Mouse (Mus musculus) limb, embryonic 10.5 days (tissue): ENCODE measurements around the gene Zbtb3. TPM values are rescaled to one million over a fixed set of nuclear protein-coding genes. Genes with fewer than 3 reads are reported as not detected.

Source experiments
- DNase-seq: peaks from one replicate; pipeline ENCODE4 v3.0.0-alpha.2; 2017; ENCODE audit warnings: low spot score
- H3K27ac ChIP-seq: fragments of 300-500 bp; sonication (generic); 2 replicates; pipeline ENCODE4 v1.5.1; 2016; ENCODE audit warnings: mild to moderate bottlenecking
- H3K27me3 ChIP-seq: fragments of 300-500 bp; sonication (generic); 2 replicates; pipeline ENCODE4 v1.6.1; 2016; ENCODE audit warnings: low read depth, mild to moderate bottlenecking; ENCODE audit not compliant: poor library complexity, severe bottlenecking
- H3K36me3 ChIP-seq: fragments of 300-500 bp; sonication (generic); 2 replicates; pipeline ENCODE4 v1.6.1; 2016; ENCODE audit warnings: mild to moderate bottlenecking, moderate library complexity
- H3K4me1 ChIP-seq: fragments of 300-500 bp; sonication (generic); 2 replicates; pipeline ENCODE4 v1.6.1; 2016
- H3K4me3 ChIP-seq: fragments of 300-500 bp; sonication (generic); 2 replicates; pipeline ENCODE4 v1.5.1; 2016; ENCODE audit warnings: mild to moderate bottlenecking, moderate library complexity
- H3K9me3 ChIP-seq: fragments of 300-500 bp; sonication (generic); replicated peaks from 2 replicates; pipeline ENCODE4 v1.6.1; 2016; ENCODE audit warnings: mild to moderate bottlenecking
- WGBS: fragments of 180-500 bp; shearing (Covaris S2); methylation state at CpG from one replicate; pipeline ENCODE4 v1.1.7; 2016; 5-methylcytosine and 5-hydroxymethylcytosine counted together
- polyA plus RNA-seq: library from polyadenylated mRNA; unstranded; fragments of >200 nt; fragmentation: Nextera tagmentation; extraction: Ambion mirVana; gene quantifications from 2 replicates; pipeline ENCODE4 v1.2.1, GENCODE M21; 2016

Gene Zbtb3
- polyA plus RNA-seq, 1 experiment from 2014 or later: 6.1 TPM

GRCm38 (mm10) chr19:8774951-8775421 is 27.4 kb upstream of the Zbtb3 start:
- DNase-seq: peak; percentile 71
- peaks cover 67% of the 10 kb centered on the region for H3K36me3 ChIP-seq
- H3K4me1 ChIP-seq: peaks cover 24% of the 10 kb centered on the region
- peak overlapping the region; percentile 86 for H3K4me3 ChIP-seq
- 6% methylated on average over 20 of the region's 20 CpGs for WGBS
- H3K9me3 ChIP-seq: no peaks in the 10 kb centered on the region
- no peaks in the 10 kb centered on the region for H3K27me3 ChIP-seq
- H3K27ac ChIP-seq: peak overlapping the region; percentile 99

- Histone ChIP-seq H3K27me3 (no peaks in the 10 kb centered on the region), H3K4me1 (peaks cover 19% of the 10 kb centered on the region), H3K27ac (peak within 1 kb of the TSS; percentile 92), H3K9me3 (no peaks in the 10 kb centered on the region), H3K36me3 (peaks cover 41% of the 10 kb centered on the region), H3K4me3 (peak within 1 kb of the TSS; percentile 79)
- peak; percentile 90 for DNase-seq
- WGBS: under 1% methylated on average over 32 of the region's 32 CpGs
Measured at GRCm38 (mm10) chr19:8786008-8786781, 16.2 kb upstream of the Zbtb3 start, which contains the start of gene Taf6l. Gene Taf6l, minus strand, starts transcription at chr19:8786417.

GRCm38 (mm10) chr19:8788521-8788920 is 13.8 kb upstream of the Zbtb3 start:
- Histone ChIP-seq H3K4me3 (no peak overlapping the region), H3K9me3 (no peaks in the 10 kb centered on the region), H3K27me3 (no peaks in the 10 kb centered on the region), H3K4me1 (peaks cover 19% of the 10 kb centered on the region), H3K27ac (no peak overlapping the region), H3K36me3 (peaks cover 38% of the 10 kb centered on the region)
- WGBS: 28% methylated on average over 3 of the region's 3 CpGs
- no peak for DNase-seq

GRCm38 (mm10) chr19:8789171-8789570 is 13.2 kb upstream of the Zbtb3 start:
- no peaks in the 10 kb centered on the region for H3K9me3 ChIP-seq
- H3K4me3 ChIP-seq: no peak overlapping the region
- WGBS: 69% methylated on average over 1 of the region's 1 CpGs
- H3K27me3 ChIP-seq: no peaks in the 10 kb centered on the region
- no peak overlapping the region for H3K27ac ChIP-seq
- DNase-seq: no peak
- peaks cover 19% of the 10 kb centered on the region for H3K4me1 ChIP-seq
- H3K36me3 ChIP-seq: peaks cover 38% of the 10 kb centered on the region

GRCm38 (mm10) chr19:8790171-8790570 is 12.2 kb upstream of the Zbtb3 start:
- 84% methylated on average over 7 of the region's 7 CpGs for WGBS
- Histone ChIP-seq H3K4me1 (peaks cover 15% of the 10 kb centered on the region), H3K9me3 (no peaks in the 10 kb centered on the region)

GRCm38 (mm10) chr19:8798264-8798946 is 4.0 kb upstream of the Zbtb3 start, which contains the start of gene Polr2g:
Gene Polr2g, minus strand, starts transcription at chr19:8798577.
- H3K4me1 ChIP-seq: peaks cover 22% of the 10 kb centered on the region
- H3K36me3 ChIP-seq: peaks cover 37% of the 10 kb centered on the region
- 3% methylated on average over 25 of the region's 25 CpGs for WGBS
- no peaks in the 10 kb centered on the region for H3K9me3 ChIP-seq
- no peaks in the 10 kb centered on the region for H3K27me3 ChIP-seq
- peak within 1 kb of the TSS; percentile 87 for H3K27ac ChIP-seq
- peak; percentile 85 for DNase-seq
- peak within 1 kb of the TSS; percentile 85 for H3K4me3 ChIP-seq

More at GRCm38 (mm10) chr19:8790171-8790570, 12.2 kb upstream of the Zbtb3 start:
- H3K27ac ChIP-seq: no peak overlapping the region
- peaks cover 47% of the 10 kb centered on the region for H3K36me3 ChIP-seq
- no peak overlapping the region for H3K4me3 ChIP-seq
- H3K27me3 ChIP-seq: no peaks in the 10 kb centered on the region
- no peak for DNase-seq

GRCm38 (mm10) chr19:8798947-8799315 is 3.4 kb upstream of the Zbtb3 start:
- peak overlapping the region; percentile 85 for H3K4me3 ChIP-seq
- H3K27me3 ChIP-seq: no peaks in the 10 kb centered on the region
- peaks cover 37% of the 10 kb centered on the region for H3K36me3 ChIP-seq
- no peak for DNase-seq
- no peaks in the 10 kb centered on the region for H3K9me3 ChIP-seq
- H3K27ac ChIP-seq: no peak overlapping the region
- H3K4me1 ChIP-seq: peaks cover 23% of the 10 kb centered on the region

GRCm38 (mm10) chr19:8803204-8803780 is 937 bp downstream of the Zbtb3 start:
- no peak for DNase-seq
- Histone ChIP-seq H3K27me3 (no peaks in the 10 kb centered on the region), H3K4me3 (peak overlapping the region; percentile 65; the same call in 1 of the 2 replicates), H3K36me3 (peaks cover 55% of the 10 kb centered on the region), H3K27ac (peak overlapping the region; percentile 85; the same call in 1 of the 2 replicates), H3K4me1 (peaks cover 14% of the 10 kb centered on the region), H3K9me3 (no peaks in the 10 kb centered on the region)
- WGBS: 94% methylated on average over 9 of the region's 9 CpGs

- Histone ChIP-seq H3K36me3 (peaks cover 62% of the 10 kb centered on the region), H3K27ac (no peak overlapping the region), H3K4me3 (no peak overlapping the region; the same call in 1 of the 2 replicates), H3K9me3 (no peaks in the 10 kb centered on the region), H3K27me3 (no peaks in the 10 kb centered on the region), H3K4me1 (peaks cover 14% of the 10 kb centered on the region)
- no peak for DNase-seq
- 90% methylated on average over 11 of the region's 11 CpGs for WGBS
Measured at GRCm38 (mm10) chr19:8803879-8804660, 1.7 kb downstream of the Zbtb3 start.

GRCm38 (mm10) chr19:8806810-8807209 is 4.5 kb downstream of the Zbtb3 start:
- Histone ChIP-seq H3K4me1 (peaks cover 11% of the 10 kb centered on the region), H3K4me3 (no peak overlapping the region)

GRCm38 (mm10) chr19:8815812-8816211 is 13.5 kb downstream of the Zbtb3 start:
- Histone ChIP-seq H3K4me3 (no peak overlapping the region), H3K27ac (no peak overlapping the region), H3K36me3 (peaks cover 67% of the 10 kb centered on the region), H3K9me3 (no peaks in the 10 kb centered on the region), H3K27me3 (no peaks in the 10 kb centered on the region), H3K4me1 (peaks cover 22% of the 10 kb centered on the region)
- DNase-seq: no peak
- WGBS: 92% methylated on average over 11 of the region's 11 CpGs

More at GRCm38 (mm10) chr19:8806810-8807209, 4.5 kb downstream of the Zbtb3 start:
- Histone ChIP-seq H3K9me3 (no peaks in the 10 kb centered on the region), H3K27me3 (no peaks in the 10 kb centered on the region), H3K27ac (no peak overlapping the region), H3K36me3 (peaks cover 89% of the 10 kb centered on the region)
- 96% methylated on average over 5 of the region's 5 CpGs for WGBS
- no peak for DNase-seq

GRCm38 (mm10) chr19:8817001-8817400 is 14.6 kb downstream of the Zbtb3 start:
- H3K36me3 ChIP-seq: peaks cover 60% of the 10 kb centered on the region
- no peaks in the 10 kb centered on the region for H3K27me3 ChIP-seq
- whole genome bisulfite sequencing: 87% methylated on average over 3 of the region's 3 CpGs
- H3K4me1 ChIP-seq: peaks cover 29% of the 10 kb centered on the region
- DNase-seq: no peak
- no peak overlapping the region for H3K27ac ChIP-seq
- H3K9me3 ChIP-seq: no peaks in the 10 kb centered on the region
- H3K4me3 ChIP-seq: peak overlapping the region; percentile 72; the same call in 1 of the 2 replicates
